Mouse (Mus musculus) adrenal gland (tissue): Measurements from ENCODE around the gene Bckdha.

Source experiments
- intact Hi-C: fragments of 180-260 bp; cut with DNase I; formaldehyde crosslinking; loops from one replicate; pipeline ENCODE4 v1.15.1; 2025

The Bckdha gene

DNA sequence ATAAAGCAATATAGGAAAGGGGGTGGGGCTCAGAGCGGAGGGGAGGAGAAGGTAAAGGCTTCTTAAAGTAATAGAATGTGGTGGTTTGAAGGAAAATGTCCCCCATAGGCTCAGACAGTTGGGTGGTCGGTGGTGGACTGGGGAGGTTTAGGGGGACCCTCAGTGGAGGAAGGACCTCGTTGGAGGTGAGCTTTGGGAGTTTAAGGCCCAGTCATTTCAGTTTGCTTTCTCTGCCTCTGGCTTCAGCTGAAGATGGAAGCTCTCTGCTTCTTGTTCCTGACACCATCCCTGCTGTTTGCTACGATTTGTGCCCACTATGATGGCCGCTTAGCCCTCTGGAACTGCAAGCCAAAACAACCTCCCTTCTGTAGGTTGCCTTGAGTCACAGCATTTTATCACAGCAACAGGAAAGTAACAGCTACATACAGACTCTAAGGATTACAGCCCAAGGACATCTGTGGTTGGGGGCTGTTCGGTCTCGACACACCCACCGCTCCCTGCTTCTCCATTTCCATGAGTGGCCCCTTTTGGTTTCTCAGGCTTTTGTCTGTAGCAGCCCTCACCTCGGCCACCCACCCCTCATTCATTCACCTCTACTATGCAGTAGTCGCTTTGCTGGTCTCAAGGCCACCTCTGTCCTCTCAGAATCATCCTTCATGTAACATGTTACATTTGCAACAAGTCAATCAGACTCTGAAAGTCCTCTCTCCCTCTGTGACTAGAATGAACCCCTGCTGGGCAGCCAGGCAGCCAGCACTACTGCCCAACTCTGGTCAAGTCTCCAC lies 41.2 kb downstream of the Bckdha start:
- intact Hi-C loops: no loop called here

DNA sequence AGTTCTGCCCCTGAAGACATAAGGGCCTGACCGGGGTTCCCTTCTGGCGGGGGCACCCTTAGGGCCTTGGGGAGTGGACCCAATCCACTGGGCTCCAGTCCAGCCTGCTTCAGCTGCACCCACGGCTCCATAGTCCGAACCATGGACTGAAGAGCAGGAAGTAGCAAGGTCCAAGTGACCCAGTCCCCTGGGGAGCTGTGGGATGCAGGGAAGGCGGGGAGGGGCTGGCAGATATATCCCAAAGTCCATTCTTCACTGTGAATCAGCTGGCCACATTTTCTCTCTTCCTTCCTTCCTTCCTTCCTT lies 43.1 kb downstream of the Bckdha start, which contains the start of gene Erich4:
Gene Erich4, minus strand, starts transcription at position 187 of the 306 bp plus-strand sequence.
- intact Hi-C loops: no loop called here

DNA sequence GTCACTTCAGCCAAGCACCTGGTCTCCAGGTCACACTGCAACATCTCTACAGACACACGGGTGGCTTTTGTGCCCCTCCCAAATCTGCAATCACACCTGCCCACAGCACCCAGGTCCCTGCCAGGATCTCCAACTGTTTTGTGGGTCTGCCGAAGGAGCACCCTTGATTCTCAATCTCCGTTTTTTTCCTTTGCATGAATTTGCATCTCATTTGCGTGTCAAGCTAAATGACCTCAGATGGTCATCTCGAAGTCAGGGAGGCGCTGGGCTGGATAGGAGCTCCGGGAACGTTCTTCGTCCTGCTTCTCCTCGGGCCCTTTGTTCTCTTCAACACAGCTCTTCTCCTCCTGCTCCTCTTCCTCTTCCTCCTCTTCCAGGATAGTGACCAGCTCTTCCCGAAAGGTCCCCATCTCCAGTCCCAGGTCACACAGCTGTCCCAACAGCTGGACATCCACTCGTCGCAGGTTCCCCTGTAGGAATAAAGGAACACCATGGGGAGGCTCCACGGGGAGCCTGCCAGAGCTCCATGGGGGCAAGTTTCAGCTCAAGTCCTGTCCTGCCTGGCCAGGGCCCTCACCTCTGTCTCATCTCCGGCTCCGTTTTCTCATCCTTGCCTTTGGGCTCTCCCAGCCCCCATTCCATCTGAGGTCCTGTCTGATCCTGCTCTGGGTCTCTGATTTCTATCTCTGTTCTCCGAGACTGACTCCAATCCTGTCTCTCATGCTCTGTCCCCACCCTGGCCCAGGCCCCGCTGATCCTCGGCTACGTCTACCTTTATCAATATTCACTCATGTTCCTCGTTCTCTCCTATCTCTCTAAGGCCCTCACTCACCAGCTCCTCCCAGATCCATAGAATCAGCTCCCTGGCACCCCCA lies 43.7 kb downstream of the Bckdha start:
- intact Hi-C loops: no loop called here

DNA sequence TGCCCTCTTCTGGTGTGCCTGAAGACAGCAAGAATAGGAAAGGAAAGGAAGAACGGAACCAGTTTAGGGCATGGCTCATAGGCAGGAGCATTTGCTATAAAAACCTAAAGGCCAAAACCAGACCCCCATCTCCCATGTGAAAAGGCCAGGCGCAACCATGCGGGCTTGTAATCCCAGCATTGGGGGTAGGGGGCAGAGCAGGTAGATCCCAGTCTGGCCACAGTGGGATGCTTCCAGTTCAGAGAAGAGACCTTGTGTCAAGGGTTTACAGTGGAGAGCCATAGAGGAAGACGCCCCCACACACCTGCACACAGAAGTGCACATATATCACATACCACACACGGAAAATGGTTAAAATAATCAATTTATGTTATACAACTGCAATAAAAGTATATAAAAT lies 44.7 kb downstream of the Bckdha start:
- intact Hi-C loops: no loop called here

DNA sequence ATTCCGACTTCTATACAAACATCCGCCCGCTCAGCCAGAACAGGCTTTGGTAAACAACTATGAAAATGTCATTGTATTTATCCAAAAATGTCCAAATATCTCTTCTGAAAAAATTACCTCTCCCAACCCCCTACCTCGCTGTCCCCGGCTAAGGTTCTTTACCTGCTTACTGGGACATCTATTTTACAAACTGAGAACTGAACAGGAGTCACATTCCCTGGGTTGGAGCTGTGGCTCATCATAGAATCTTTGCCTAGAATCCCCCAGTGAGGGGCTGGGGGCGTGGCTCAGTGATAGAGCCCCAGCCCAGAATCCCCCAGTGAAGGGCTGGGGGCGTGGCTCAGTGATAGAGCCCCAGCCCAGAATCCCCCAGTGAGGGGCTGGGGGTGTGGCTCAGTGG lies 47.3 kb downstream of the Bckdha start:
- intact Hi-C loops: no loop called here

DNA sequence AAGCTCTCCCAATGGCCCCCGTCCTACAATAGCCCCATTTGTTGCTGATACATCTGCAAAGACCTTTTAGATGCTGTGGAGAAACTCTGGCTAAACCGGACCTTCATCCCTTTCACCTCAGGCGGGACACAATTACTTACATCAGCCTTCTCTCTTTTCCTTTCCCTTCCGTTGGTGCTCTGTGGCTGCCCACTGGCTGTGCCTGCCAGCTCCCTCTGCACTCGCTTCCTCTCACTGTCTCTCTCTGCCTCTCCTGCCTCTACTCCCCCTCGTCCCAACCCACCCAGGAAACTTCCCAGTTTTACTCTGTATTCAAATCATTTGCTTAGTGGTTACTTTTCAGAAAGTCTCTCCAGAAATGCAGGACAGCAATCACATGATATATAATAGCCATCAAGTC lies 48.7 kb downstream of the Bckdha start:
- intact Hi-C loops: no loop called here

DNA sequence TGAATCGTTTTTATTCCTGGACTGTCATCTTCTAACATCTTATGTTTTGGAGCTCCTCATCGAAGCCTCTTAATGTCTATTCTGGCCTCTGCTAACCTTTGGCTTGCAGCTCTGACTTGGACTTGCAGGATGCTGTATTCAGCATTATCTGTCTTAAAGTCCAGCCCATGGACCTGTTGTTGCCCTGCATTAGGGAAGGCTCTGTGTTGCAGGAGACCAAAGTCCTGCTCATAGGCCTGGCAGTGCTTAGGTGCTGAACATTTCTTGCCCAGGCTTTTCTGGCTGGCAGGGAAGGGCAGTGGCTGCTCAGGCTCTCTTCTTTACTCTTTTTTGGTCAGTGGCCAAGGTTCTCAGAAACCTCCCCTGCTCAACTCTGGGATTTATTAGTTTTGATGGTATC lies 51.6 kb downstream of the Bckdha start:
- intact Hi-C loops: no loop called here

DNA sequence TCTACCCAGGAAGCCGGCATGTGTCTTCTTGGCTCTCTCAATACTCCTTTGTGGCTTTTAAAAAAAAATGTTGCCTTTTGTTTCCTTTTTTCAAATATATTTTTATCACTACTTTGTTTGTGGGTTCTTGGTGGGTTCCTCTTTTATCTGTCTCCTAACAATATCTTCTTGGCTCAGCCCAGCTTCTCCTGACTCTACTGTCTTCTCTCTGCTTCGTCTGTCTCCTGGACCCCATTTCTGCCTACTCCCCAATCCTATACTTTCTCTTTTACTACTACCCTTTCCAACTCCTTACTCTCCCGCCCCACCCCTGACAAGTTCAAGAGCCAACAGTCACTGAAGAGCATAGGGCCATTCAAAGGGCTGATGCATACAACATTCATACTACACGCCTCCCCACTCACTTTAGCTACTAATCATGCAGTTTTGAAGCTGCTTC lies 52.1 kb downstream of the Bckdha start:
- intact Hi-C loops: no loop called here

DNA sequence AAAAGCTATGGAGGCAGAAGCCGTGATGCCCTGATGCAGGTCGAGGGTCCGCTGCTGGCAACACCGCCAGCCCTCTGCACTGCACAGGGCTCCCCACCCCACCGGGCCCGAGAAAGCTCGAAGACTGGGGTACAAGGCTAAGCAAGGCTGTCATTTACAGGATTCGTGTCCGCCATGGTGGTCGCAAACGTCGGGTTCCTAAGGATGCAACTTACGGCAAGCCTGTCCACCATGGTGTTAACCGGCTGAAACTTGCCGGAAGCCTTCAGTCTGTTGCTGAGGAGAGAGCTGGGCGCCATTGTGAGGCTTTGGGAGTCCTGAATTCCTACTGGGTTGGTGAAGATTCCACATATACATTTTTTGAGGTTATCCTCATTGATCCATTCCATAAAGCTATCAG lies 57.4 kb downstream of the Bckdha start:
- intact Hi-C loops: no loop called here

DNA sequence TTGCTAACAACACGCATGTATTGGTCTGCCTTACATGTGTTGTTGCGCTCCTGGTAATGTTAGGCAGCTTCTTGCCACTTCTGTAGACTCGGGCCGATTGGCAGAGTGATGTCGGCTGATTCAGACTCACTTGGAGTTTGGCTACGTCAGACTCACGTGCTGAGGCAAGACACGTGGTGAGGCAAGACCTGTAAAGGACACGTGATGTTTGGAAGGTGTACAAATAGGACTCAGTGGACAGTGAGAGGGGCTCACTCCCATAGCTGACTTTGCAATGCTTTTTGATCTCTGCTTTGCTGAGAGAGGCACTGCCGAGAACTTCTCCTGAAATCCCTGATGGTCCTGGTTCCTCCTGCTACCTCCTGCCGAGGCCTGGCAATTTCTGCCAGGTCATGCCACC lies 58.1 kb downstream of the Bckdha start:
- intact Hi-C loops: no loop called here

DNA sequence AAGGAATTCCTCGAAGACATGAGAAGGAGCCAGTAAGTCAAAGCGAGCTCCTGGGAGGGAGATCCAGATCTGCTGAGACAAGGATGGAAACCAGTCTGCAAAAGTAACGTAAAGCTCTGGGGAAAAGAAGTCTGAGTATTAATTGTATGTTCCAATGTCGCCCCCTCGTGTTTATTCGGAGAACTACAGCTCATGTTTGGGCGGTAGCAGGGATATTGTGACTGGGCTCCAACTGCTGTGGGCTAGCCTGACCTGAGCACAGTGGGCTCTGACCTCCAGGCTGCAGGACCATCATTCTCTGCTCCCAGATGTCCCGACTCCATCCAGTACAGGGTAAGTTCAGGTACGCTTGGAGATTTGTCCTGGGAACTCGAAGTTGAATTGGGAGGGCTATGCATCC lies 59.1 kb downstream of the Bckdha start:
- intact Hi-C loops: loop anchor here (5.0 kb wide), 2 partner anchors 112 to 172 kb away; no protein-coding TSS in a partner anchor

DNA sequence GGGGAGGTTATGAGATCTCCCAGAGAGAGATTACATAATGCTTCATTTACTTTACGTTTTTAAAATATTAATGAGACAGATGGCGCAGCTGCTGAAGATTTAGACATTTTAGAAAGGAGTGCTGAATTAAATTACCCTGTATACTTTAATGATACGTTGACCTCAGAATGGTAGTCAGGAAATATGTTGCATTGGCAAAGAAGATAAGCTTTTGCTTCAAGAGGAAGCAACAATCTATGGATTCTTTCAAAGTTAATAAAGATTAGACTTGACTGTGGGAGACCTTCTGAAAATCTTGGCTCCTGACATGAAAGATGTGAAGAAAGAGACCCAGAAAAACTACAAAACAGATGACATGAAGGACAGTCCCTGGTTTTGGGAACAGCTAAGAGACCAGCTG lies 64.9 kb downstream of the Bckdha start:
- intact Hi-C loops: no loop called here

DNA sequence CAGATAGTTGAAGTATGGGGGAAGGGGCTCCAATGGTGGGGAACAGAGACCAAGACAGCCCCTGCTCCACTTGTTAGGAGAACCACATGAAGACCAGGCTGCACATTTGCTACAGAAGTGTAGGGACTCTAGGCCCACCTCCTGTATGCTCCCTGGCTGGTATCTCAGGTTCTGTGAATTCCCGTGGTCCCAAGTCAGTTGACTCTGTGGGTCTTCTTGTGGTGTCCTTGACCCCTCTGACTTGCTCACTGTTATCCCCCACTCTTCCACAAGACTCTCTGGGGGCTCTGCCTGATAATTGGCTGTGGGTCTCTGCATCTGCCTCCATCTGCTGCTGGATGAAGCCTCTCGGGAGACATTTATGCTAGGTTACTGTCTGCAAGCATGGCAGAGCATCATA lies 67.6 kb downstream of the Bckdha start:
- intact Hi-C loops: no loop called here

DNA sequence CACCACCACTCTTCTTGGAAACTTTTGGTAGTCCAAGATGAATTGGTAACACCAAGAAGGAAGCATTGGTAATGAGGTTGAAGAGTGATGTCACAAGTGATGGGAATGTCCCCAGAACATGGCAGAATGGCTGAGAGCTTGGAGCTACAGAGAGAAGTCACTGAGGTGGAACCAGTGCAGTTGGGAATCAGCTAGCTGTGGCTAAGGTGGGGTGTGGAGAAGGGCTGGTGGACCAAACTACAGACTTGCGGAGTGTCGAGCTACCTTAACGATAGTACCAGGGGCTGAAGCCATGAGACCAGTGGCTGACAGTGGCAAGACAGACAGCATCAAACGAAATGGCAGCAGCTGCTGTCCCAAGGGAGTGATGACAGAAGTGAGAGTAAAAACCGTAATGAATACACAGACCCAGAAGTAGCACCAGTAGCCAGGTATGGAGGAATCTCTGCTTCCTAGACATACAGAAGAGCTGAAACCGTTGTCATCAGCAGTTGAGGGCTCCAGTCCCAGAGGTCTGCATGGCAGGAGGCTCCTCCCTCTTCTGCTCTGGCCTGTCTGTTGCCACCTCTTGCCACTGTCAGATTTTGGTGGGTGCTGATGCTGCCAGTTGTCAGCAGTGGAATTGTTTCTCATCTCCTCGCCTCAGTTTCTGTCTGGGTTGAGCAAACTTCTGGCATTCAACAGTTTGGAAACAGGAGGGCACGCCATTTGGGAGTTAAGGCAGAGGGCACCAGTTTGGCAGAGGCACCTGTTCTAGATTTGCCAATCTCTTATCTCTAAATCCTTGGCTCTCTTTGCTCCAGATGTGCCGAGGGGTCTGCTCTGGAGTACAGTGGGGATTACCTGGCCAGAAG lies 73.2 kb downstream of the Bckdha start:
- intact Hi-C loops: no loop called here

DNA sequence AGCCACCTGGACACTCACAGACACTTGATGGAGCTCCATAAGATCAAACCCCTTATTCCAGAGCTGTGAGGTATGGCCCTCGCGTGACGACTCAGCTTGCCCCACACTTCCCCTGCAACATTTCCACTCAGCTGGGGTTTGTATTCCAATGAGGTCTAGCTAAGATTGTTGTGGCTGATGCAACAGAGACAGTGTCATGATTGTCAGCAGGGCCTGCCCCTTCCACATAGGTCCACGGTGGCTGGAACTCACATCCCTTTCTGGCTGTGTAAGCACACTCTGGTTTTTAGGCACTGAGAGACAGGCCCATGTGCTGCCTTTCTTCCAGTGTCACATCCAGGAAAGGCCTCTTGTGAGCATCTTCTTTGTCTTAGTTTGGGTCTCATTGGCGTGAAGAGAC lies 74.1 kb downstream of the Bckdha start:
- intact Hi-C loops: no loop called here

DNA sequence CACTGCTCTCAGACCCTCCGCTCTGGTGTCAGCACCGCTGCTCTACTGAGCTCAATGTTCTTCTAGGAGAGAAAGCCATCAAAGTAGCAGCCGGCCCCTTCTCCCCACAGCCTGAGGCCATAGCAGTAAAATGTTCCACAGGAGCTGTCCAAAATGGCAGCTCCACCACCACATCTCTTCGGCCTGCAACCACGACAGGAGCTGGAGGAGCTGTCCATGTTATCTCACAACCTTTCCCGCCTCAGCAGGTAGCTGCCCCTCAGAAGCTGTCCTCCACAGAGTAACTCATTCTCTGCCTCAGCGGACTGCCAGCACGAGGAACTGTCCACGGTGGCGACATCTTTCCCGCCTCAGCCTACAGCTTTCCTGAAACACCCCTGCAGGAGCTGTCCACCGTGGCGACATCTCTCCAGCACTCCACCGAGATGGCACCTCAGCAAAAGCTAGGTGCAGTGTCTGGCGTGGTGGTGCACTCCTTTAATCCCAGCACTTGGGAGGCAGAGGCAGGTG lies 76.4 kb downstream of the Bckdha start:
- intact Hi-C loops: no loop called here
